Mouse (Mus musculus) hematopoietic stem cell, adult 5-6 weeks (primary cell): Measurements from ENCODE around the gene Unc50. TPM values are rescaled to one million over a fixed set of nuclear protein-coding genes. Genes with fewer than 3 reads are reported as not detected.

Experiments
- ATAC-seq, 2 experiments: fragments of 125-278 bp in 1 of 2; replicated peaks in 1 of 2; 2 replicates each; pipeline ENCODE4 v1.8.0; 2016 to 2017; ENCODE audit warnings: inconsistent platforms in 2 of 2, mild to moderate bottlenecking in 2 of 2, moderate number of reproducible peaks in 2 of 2, low read depth in 1 of 2, moderate TSS enrichment in 1 of 2; ENCODE audit not compliant: low FRiP score in 2 of 2, poor library complexity in 2 of 2, severe bottlenecking in 2 of 2, insufficient read depth in 1 of 2, low TSS enrichment in 1 of 2
- total RNA-seq: library from RNA; stranded (forward); fragments of 172-1452, 232-1000 nt; gene quantifications from 2 replicates; pipeline ENCODE4 v1.2.3, GENCODE M21; 2017

Gene Unc50
- total RNA-seq, result 33.2 and 56.7 TPM in 2 replicates

DNA sequence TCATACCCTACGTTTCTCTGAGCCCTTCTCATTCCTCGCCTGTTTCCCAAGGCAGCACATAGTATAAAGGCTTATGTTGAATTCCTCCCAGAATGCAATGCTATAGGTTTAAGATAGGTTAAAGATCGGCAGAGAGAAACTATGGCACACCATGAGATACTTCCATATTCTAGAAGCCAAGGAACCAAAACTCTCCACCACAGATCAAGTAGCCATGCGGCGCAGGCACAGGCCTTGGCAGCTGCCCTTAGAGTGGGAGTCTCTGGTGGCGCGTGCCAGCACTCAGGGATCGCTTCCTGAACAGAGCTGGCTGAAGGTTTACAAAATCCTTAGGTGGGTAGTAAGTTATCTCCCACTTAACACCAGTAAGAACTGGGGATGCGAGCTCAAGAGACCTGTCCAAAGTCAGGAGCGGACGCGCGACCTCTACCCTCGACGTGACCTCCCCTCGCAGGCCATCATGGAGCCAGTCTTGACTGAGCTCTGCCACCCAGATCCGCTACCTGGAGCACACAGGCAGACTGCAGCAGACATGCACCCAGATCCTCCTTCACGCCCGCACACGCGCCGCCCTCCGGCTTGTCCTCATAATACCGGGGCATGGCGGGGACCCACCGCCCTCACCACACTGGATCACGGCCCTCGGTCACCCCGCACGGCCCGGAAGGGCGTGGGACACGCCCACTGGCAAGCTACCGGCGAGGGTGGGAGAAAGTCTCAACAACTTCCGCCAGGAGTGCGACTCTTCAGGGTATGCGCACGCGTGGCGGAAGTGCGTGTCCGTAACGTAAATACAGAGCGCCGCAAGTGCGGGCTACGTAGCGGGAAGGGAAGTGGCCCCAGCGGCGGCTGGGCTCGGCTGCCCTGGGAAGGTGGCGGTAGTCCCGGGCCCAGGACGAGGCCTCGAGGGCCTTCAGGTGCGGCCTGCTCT lies at the start of gene Unc50, which contains the start of gene Coa5:
Gene Unc50 (plus strand): TSS at position 774 of the 931 bp plus-strand sequence.
Gene Coa5 (minus strand): TSS at position 738 of the 931 bp plus-strand sequence.
- peak; percentile 95 to 96 for ATAC-seq

DNA sequence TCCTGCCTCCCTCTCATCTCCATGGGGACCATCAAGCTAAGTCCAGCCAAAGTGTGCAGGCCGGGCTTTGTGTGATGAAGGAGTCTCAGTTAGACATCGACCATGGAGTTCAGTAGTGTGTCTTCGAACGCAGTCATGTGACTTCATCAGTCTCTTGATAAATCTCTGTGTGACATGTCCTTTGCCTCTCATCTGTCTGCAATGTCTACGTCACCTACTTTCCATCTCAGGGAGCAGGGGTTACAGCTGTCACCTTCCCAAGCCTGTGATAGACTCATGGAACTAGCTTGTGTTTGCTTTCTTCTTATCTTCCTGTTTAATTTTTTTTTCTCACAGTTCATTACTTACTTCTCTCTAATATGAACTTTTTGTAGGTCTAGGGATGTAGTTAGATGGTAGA lies 49.0 kb upstream of the Unc50 start:
- ATAC-seq, result no peak

DNA sequence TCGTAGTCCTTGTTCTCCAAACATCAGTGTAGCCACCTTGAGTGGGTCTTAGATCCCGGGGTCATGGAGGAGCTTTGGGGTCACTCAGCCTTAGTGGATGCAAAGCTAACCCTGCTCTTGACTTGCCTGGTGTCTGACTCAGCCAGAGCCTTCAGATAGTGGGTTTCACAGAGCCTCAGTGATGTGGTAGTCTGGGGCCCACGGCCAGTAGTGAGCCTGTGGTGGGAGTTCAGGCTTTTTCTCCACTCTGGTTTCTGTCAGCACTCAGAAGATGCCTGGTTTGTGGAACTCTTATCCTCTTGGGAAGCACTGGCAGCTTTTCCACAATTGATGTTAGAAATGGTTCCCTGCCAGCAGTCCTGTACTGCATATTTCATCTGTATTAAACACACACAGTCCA lies 45.6 kb upstream of the Unc50 start:
- no peak for ATAC-seq

DNA sequence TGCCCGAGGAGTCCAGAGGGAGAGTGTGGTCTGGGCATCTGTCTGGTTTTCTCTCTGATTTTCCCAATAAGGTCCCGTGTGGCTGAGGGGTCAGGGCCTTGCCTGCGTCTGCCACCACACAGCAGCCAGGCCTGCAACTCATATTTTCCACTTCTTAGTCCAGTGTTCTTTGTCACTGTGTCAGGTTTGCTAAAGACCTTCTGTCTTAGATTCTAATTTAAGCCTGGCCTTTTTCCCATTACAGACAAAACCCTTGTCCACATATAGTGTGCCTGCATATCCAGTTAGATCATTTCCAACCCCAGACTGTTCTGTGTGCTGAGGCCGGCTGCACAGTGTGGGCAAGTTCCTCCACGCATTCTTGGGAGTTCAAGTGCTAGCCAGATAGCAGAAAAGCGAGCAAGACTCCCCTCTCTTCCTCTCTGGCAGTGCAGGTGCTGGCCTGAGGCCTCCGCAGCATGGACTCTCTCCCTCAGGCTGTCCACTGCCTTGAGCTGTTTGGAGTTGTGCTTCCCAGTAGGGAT lies 43.4 kb upstream of the Unc50 start:
- ATAC-seq, result no peak

DNA sequence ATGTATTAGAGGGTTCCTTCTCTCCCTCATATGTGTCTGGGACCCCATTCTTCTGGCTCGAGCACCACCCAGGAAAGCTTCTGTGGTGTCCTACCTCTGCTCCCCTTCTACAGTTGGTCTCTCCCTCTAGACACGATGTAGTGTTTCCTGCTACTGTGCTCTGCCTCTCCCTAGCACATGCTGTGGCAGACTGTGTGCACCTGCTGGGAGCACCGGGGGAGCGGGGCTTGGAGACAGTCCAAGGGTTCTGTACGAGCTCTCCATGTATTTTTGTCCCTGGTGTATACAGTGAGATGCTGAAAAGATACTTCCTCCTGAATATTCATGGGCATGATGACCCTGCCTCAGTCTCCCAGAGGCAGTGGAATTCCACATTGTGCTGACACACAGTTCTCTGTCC lies 36.8 kb upstream of the Unc50 start:
- no peak for ATAC-seq

DNA sequence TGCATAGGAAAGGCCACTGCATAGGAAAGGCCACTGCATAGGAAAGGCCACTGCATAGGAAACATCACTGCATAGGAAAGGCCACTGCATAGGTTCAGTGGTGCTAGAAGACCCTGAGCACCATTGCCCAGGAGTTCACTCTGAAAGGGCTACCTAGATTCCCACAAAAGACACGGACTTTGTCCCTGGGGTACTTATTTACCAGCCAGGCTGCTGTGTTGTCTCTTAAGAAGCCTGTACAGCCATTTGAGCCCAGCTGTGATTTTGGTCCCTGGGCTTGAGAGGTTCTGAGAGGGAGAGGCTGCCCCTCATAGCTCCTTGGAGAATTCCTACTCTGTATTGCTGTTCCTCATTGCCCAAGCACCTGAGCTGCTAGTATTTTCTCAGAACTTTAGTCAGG lies 33.5 kb upstream of the Unc50 start:
- no peak for ATAC-seq

DNA sequence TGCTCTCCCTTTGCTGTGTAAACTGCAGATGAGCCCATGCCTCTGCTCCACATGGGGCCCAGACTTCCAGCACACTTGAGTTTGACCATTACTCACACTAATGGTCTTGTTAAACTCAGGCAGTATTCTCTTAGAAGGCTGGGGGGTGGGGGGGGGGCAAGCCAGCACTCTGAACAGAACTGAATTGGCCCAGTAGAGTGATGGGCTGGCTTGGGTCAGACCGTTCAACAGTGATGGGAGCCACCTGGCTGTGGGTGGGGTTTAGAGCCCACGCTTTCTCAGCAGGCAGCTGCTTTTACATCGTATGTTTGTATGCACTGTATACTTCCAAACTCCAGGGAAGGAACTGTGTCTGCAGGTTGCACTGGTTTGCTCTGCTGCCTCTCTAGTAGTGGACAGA lies 31.0 kb upstream of the Unc50 start:
- no peak for ATAC-seq

DNA sequence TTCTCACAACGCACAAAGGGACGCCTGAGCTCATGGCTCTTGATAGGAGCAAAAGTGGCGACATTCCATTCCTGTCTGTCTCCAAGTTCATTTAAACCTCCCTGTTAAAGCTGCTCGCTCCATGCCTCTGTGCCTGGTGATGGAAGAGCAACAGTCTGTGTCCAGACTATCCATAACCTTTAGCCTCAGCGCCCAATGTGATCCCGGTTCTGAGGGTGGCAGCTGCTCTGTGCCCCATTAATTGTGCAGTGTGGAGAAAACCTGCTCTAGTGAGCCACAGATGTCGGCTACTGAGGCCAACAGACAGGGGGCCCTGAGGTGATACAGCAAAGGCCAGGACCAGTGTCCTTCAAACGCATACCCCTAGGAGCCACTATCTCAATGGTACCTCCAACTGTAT lies 30.2 kb upstream of the Unc50 start:
- no peak for ATAC-seq

DNA sequence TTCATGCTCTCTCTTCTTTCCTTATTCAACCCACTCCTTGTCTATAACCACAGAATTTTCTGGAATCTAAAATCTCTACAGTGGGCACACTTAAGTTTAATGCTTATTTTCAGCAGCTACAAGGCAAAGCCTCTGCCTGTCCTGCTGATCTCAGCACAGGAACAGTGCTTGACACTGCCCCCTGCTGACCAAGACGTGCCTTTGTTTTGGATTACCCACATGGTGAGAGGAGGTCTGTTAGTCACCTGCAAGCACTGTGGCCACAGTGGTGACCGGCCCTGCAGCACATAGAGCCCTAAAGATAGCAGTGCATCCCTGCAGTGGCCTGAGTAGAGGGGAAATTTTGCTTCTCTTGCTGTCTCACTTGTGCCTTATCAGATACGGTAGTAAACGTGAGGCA lies 28.3 kb upstream of the Unc50 start:
- ATAC-seq, result peak; percentile 72 to 74; a peak in 3 of 4 replicates

DNA sequence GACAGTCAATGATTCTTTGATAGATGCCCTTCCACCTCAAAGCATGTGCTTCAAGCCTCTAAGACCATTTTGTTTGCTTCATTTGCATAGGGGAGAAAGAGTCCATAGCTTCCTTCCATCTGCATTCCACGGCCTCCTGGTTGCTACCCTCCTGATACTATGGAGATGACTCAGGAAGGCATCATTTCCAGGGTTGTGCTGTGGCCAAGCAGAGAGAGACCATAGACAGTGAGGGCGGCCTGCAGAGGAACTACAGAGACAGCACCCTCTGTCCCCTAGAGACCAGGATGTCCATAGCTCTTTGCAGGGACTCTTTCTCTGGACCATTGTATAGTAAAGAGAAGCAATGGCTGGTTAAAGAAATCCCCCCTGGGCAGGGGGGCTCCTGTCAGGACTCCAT lies 24.8 kb upstream of the Unc50 start:
- no peak for ATAC-seq

DNA sequence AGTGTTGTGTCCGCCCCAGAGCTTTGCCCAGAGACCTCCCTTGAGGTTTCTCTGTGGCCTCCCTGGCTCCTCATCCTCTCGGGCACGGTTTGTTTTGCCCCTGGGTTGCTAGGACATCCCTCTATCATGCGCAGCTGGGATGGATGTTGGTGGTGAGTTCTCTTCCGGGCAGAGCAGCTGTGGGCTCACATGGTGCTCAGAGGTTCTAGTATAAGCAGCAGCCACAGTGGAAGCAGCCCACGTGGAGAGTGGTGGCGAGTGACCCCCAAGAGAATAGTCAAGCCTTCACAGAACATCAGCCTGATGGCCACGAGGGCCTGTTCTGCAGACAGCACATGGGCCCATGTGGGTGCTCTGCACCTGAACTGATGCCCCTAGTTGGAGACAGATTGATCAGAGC lies 22.7 kb upstream of the Unc50 start:
- no peak for ATAC-seq

DNA sequence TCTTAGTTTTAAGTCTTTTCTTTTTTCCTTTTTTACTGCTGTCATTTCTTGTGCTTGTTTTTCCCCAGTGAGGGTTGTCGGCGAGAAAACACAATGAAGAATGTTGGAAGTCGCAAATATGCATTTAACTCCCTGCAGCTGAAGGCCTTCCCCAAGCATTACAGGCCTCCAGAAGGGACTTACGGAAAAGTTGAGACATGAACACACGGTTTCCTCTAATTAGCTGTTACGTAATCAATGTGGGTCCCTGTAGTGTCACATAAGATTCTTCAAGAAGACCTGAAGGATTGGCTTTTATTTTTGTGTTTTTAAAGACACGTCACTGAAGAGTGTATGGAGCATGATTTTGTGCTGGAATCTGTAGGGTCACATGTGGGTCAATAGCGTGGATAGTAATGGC lies 21.9 kb upstream of the Unc50 start:
- ATAC-seq, result no peak

DNA sequence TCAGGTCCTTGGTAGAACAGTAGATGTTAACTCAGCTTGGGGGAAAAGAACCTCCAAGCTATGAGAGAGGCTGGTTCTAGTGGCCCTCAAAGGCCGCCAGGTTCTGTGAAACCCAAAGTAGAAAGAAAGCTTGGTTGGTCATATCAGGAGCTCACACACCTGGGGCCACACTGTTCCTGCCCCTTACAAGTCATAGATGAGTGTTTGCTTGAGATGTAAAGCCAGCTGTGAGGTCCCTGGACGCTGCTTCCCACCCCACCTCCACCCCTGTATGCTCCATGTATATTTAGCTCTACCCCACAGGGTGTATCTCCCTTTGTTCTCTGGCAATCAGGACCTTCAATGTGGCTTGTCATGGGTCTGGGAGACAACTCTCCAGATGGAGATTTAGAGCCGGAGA lies 21.3 kb upstream of the Unc50 start:
- no peak for ATAC-seq

DNA sequence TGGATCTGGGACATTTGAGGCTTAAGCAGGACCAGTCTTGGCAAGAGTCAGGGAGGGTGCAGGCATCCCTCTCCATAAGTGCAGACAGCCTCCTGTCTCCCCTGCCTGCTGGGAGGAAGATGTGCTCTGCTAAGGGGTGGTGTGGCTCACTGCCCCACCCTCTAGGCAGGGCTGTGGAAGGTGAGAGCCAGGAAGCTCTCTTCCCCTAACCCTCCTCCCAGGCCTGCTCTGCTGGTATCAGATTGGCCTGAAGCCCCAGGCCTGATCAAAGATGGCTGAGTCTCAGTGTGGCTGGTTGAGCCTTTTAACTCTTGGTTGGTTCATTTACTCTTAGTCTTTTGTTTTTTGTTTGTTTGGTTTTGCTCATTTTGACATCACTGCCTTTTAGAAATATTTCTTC lies 20.3 kb upstream of the Unc50 start:
- no peak for ATAC-seq

DNA sequence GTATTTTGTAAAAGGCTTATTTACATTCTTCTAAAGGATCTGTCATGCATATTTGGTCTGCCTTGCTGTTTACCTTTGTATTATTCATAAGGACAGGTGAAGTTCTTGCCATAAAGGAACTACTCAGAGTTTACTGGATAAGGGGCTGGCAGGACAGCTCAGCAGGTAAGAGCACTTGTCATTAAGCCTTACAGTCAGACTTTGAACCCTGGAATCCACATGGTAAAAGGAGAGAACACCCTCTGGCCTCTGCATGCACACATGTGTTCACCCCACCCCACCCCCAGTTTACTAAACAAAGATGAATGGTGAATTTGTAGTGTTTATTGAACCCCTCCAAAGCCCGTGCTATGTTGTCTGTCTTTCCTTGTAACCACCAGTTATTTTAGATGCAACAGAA lies 14.5 kb upstream of the Unc50 start:
- no peak for ATAC-seq

DNA sequence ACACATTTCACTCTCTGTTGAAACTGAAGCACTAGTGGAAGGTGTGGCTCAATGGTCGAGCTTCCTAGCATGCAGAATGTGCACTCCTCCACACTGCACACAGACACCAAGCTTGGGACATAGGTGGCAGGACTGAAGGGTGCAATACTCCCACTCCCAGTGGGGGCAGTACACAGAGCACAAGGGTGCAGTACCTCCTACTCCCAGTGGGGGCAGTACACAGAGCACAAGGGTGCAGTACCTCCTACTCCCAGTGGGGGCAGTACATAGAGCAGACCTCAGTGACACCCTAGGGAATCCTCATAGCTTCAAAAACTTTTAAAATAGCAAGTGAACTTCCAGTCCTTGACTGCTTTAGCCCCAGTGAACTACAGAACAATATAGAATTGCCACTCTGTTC lies 10.5 kb upstream of the Unc50 start:
- peak; percentile 96 to 98 for ATAC-seq

DNA sequence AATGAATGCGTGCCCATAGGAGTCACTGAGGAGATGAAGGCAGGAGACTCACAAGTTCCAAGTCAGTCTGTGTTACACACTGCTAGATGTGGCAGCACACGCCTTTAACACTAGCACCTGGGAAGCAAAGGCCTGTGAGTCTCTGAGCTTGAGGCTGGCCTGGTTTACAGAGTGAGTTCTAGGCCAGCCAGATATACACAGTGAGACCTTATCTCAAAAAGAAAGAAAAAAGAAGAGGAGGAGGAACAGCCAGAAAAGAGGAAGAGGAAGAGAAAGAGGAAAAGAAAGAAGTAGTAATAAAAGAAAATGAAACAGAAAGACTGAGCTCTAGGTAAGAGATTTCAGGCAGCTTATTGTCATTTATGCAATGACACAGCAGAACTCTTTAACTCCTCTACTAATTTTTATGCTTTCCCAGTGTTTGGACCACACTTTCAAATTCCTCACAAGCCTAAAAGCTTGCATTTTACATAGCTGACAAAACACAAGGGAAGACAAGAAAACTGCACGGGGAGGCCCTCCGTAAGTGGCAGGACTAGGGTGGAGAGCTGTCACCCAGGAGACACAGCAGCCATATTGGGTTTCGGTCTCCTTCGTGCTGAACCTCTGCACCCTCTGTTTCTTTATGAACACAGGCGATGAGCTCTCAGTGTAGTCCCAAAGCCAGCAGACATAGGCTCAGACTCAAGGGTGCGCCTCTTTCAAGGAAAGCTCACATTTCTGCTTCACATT lies 2.6 kb upstream of the Unc50 start:
- ATAC-seq, result no peak

DNA sequence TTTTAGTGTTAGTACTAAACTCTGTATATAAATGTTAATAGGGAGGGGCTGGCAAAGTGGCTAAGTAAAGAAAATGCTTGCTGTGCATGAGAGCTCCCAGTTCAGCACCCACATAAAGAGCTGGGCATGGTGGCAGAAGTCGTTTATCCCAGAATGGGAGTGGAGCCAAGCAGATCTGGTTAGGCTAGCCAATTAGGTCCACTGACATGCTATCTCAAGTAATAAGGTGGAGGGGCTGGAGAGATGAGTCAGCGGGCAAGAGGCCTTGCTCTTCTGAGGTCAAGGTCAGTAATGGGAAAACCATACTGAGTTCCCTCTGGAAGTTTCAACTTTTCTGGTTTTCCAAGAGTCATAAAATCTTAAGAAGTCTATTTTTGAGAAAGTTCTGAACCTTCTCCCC lies 1.0 kb upstream of the Unc50 start:
- no peak for ATAC-seq
